Mouse (Mus musculus) megakaryocyte, embryonic 14.5 days (primary cell): ENCODE measurements around the gene Specc1. TPM values are rescaled to one million over a fixed set of nuclear protein-coding genes. Genes with fewer than 3 reads are reported as not detected.

ENCODE experiments used
- H3K27me3 ChIP-seq: replicated peaks from 2 replicates; pipeline ENCODE3; 2012; ENCODE audit warnings: inconsistent platforms
- H3K36me3 ChIP-seq: replicated peaks from 2 replicates; pipeline ENCODE3; 2012; ENCODE audit warnings: low read length, inconsistent platforms, mixed read lengths
- H3K4me1 ChIP-seq: 2 replicates; pipeline ENCODE4 v1.6.1; 2012; ENCODE audit warnings: inconsistent platforms
- H3K4me3 ChIP-seq: replicated peaks from 2 replicates; pipeline ENCODE3; 2012; ENCODE audit warnings: moderate library complexity, mild to moderate bottlenecking, inconsistent platforms
- H3K9me3 ChIP-seq: 2 replicates; pipeline ENCODE4 v1.6.1; 2012; ENCODE audit warnings: inconsistent platforms
- FLI1 ChIP-seq: IDR thresholded peaks from 2 replicates; pipeline ENCODE4 v1.6.1; 2012; ENCODE audit warnings: low read length, inconsistent platforms, mixed read lengths
- GATA1 ChIP-seq: IDR thresholded peaks from 3 replicates; pipeline ENCODE4 v1.6.1; 2012; ENCODE audit warnings: mixed read lengths, low read length, inconsistent platforms, borderline replicate concordance
- polyA plus RNA-seq: library from polyadenylated mRNA; stranded (reverse); fragments of >175 nt; gene quantifications from 2 replicates; pipeline ENCODE4 v1.2.3, GENCODE M21; 2012; ENCODE audit warnings: low replicate concordance; ENCODE audit not compliant: insufficient read depth

The Specc1 gene
- polyA plus RNA-seq, 1 experiment = 7.1 TPM

DNA sequence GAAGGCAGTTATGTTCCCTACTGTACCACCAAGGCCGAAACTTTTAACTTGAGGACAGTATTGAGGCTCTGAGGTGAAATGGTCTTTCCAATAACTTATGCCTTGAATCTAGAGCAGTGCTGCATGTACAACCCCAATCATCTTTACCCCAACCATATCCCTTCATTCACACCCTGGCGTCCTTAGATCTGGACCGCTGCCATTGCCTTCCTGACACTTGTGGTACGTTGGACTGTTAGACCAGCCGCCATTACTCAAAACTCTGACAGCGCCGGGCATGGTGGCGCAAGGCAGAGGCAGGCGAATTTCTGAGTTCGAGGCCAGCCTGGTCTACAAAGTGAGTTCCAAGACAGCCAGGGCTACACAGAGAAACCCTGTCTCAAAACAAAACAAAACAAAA, 121.8 kb downstream of the Specc1 start:
- H3K36me3 ChIP-seq = peaks cover 39% of the 10 kb centered on the region
- no peak overlapping the region for H3K4me3 ChIP-seq
- TF ChIP-seq GATA1 (no peak), FLI1 (no peak)
- no peaks in the 10 kb centered on the region for H3K27me3 ChIP-seq
- no peaks in the 10 kb centered on the region for H3K9me3 ChIP-seq
- H3K4me1 ChIP-seq = peaks cover 73% of the 10 kb centered on the region

DNA sequence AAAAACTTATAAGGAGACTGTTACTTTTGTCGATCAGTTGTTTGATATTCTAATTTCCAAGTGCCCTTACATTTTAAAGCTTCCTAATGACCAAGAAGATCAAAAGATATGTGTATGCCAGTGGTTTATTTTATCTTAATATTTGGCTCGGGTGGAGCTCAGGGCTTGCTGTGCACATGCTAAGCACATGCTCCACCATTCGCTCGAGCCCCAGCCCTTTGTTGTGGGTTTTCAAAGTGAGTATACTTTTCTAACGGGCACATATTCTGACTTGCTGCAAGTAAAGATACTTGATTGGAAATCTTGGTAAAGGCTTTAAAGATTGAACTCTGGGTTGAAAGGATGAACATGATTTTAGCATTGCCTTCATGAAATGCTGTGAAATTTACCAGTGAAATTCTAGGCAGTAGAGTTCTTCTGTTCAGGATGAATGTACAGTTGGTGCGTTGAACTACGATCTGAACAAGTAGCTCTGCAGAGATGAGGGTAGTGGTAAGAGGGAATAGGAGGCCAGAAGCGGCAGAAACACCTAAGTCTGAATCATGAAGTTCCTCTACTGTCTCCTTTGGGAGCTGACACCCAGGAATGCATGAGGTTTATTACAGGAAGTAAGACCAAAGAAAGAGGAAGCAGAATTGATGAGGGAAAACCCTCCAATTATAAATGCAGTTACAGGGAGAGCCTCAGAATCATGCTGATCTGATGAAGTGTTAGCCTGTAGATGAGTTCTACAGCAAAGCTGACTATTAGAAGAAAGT, 122.7 kb downstream of the Specc1 start:
- Histone ChIP-seq H3K4me3 (no peak overlapping the region), H3K36me3 (peaks cover 38% of the 10 kb centered on the region), H3K27me3 (no peaks in the 10 kb centered on the region), H3K9me3 (no peaks in the 10 kb centered on the region), H3K4me1 (peaks cover 73% of the 10 kb centered on the region)
- no peak for TF ChIP-seq GATA1
- TF ChIP-seq FLI1 = no peak

DNA sequence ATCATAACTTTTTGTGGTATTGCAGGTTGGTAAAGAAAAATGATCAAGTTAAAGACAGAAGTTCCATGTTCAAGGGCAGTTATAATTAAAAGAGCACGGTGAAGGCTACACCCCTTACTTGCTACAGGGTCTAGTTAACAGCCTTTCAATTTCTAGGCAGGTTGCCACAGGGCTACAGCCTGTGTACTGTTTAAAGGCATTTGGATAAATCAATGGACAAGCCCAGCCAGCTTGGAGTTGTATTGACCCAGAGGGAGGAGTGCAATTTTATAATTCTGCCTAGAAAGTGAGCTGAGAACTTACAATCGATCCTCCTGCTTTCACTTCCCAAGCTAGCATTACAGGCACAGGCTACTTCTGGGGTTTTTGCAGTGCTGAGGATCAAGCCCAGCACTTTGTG, 123.9 kb downstream of the Specc1 start:
- H3K36me3 ChIP-seq = peaks cover 41% of the 10 kb centered on the region
- no peaks in the 10 kb centered on the region for H3K27me3 ChIP-seq
- H3K4me1 ChIP-seq = peaks cover 68% of the 10 kb centered on the region
- no peak overlapping the region for H3K4me3 ChIP-seq
- no peaks in the 10 kb centered on the region for H3K9me3 ChIP-seq
- TF ChIP-seq FLI1 (no peak), GATA1 (no peak)

DNA sequence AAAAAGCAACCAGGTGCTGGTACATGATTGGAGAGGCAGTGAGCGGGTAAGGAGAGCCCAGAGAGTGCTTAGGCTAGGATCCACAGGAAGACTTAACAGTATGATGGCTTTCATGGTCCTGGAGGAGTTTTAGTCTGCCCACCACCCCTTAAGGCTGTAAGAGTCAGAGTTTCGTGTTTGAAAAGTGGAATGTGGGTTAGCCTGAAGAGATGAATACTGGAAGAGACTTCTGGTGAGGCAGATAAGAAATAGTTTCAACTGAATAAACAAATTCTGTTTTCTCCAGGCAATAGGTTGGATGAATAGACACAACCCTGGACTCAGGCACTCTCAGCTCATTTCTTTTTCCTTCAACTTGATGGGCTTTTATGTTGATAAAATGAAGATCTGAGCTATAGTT, 130.1 kb downstream of the Specc1 start:
- TF ChIP-seq FLI1 (no peak), GATA1 (no peak)
- Histone ChIP-seq H3K36me3 (peaks cover 44% of the 10 kb centered on the region), H3K9me3 (no peaks in the 10 kb centered on the region), H3K27me3 (no peaks in the 10 kb centered on the region), H3K4me3 (no peak overlapping the region), H3K4me1 (peaks cover 73% of the 10 kb centered on the region)

DNA sequence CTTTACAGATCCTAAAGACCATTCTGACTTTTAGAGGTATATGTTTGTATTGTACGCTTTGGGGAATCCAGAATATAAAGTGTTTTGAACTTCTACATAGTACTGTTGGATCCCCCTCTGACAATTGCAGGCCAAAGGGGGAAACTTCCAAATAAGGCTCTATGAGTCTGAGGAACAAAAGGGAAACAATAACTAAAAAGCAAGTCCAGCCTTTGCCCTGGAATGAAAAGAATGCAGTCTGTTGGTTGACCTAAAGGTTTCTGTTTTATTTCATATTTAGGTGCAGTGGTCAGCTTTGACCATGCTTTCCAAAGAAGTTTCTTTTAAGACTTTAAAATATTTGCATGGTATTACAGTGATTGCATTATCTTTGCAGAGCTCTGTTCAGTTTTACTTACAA, 130.5 kb downstream of the Specc1 start:
- TF ChIP-seq FLI1 = no peak
- TF ChIP-seq GATA1 = no peak
- Histone ChIP-seq H3K27me3 (no peaks in the 10 kb centered on the region), H3K4me3 (no peak overlapping the region), H3K36me3 (peaks cover 46% of the 10 kb centered on the region), H3K4me1 (peaks cover 72% of the 10 kb centered on the region), H3K9me3 (no peaks in the 10 kb centered on the region)

DNA sequence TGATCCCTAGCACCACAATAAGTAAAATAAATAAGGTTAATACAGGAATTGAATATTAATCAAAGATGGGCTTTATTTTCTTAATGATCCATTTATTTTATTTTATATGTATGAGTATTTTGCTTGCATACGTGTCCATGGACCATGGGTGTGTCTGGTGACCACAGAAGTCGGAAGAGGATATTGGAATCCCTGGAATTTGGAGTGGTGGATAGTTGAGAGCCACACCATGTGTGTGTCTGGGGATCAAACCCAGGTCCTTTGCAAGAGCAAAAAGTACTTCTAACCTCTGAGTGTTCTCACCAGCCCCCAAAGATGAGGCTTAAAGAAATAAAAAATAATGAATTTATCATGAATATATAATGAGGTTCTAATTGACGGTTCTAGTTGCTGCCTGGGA, 132.1 kb downstream of the Specc1 start:
- no peaks in the 10 kb centered on the region for H3K27me3 ChIP-seq
- no peaks in the 10 kb centered on the region for H3K9me3 ChIP-seq
- no peak for TF ChIP-seq GATA1
- no peak for TF ChIP-seq FLI1
- peaks cover 80% of the 10 kb centered on the region for H3K4me1 ChIP-seq
- peaks cover 53% of the 10 kb centered on the region for H3K36me3 ChIP-seq
- H3K4me3 ChIP-seq = no peak overlapping the region

DNA sequence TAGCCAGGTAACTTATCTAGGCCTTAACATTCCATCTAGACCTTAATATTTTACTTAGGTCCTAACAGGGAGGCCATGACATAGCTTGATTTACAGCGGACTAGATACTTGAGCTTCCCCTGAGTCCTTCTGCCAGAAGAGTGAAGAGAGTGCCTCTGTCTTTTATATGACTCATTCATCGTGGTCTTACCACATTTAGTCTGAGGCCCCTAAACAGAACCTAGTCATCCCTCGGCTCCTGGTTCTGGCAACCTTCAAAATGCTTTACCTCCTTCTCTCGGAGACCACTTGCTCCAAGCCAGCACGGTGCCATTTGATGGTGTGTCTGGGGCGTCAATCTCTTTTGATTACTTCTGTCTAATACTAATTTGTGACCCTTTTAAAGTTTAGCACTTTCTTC, 133.8 kb downstream of the Specc1 start:
- no peak for TF ChIP-seq GATA1
- TF ChIP-seq FLI1 = no peak
- H3K9me3 ChIP-seq = no peaks in the 10 kb centered on the region
- H3K27me3 ChIP-seq = no peaks in the 10 kb centered on the region
- no peak overlapping the region for H3K4me3 ChIP-seq
- peaks cover 46% of the 10 kb centered on the region for H3K36me3 ChIP-seq
- H3K4me1 ChIP-seq = peaks cover 79% of the 10 kb centered on the region

DNA sequence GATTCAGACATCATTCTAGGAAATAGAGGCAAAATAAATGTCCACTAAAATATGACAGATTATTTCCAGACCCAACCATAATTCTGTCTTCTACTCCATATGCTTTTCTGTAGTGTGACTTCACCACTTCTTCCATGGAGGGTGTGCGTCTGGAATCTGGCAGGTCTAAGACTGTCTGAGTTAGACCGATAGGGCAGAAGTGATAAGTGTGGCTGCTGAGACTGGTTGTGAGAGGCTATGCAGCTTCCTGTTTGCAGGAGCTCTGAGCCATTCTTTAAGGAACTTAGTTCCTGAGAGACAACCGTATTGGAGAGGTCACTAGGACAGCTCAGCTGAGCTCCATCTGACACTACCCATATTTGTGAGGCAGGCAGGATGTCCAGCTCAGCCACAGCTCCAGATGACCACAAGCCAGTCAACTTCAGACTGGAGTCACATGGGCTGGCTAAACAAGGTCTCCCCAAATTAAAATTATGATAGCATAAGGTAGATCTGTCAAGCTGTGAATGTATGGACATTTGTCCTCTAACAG, 146.9 kb downstream of the Specc1 start:
- H3K27me3 ChIP-seq = no peaks in the 10 kb centered on the region
- peak overlapping the region; percentile 81 for H3K4me3 ChIP-seq
- TF ChIP-seq FLI1 = no peak
- no peak for TF ChIP-seq GATA1
- H3K4me1 ChIP-seq = peaks cover 82% of the 10 kb centered on the region
- peaks cover 16% of the 10 kb centered on the region for H3K36me3 ChIP-seq
- H3K9me3 ChIP-seq = no peaks in the 10 kb centered on the region

DNA sequence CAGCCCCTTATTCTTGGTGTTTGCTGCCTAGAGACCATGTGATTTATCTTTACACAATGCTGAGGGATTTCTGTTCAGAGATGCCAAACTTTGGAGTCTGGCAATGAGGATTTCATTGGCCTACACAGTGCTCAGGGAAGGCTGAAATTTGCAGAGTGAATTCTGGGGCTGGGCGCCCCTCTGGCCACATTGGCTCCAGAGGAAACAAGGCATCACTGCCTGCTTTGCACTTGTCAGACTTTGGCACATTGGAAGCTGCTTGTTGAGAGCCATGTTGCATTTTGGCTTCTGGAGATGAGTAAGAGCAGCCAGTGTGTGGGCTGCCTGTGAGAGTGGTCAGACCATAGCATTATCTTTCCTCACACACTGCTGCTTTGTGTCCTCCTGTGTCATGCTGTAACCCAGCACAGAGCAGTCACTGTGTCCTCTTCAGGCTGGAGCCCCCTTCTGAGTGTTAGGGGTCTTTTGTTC, 149.9 kb downstream of the Specc1 start:
- Histone ChIP-seq H3K4me1 (peaks cover 82% of the 10 kb centered on the region), H3K36me3 (peaks cover 32% of the 10 kb centered on the region), H3K27me3 (no peaks in the 10 kb centered on the region), H3K4me3 (peak overlapping the region; percentile 80), H3K9me3 (no peaks in the 10 kb centered on the region)
- no peak for TF ChIP-seq FLI1
- no peak for TF ChIP-seq GATA1

DNA sequence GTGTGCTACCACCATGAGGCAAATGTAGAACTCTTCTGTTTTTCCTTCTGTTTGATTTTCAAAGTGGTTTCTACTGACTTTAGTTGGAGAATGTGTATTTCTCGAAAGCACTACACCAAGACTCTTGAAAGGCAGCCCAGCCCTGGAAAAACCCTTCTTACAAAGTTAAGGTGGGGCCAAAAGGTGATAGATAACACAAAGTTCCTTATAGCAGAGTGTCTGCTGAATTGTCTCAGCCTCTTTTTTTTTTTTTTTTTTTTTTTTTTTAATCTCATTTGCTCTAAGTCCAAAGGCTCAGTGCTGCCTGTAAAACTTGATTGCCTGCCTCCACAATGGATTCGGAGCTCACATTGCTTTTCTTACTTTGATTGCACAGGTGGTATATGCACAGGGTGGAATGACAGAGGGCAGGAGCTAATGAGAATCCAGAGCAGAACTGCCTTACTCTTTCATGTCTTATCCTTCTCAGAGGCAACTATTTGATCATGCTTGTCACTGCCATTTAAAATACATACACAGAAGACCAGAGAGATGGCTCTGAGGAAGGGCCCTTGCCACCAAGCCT, 150.8 kb downstream of the Specc1 start:
- H3K4me1 ChIP-seq = peaks cover 91% of the 10 kb centered on the region
- H3K36me3 ChIP-seq = peaks cover 41% of the 10 kb centered on the region
- peak overlapping the region; percentile 28 for H3K4me3 ChIP-seq
- TF ChIP-seq GATA1 (no peak), FLI1 (no peak)
- no peaks in the 10 kb centered on the region for H3K27me3 ChIP-seq
- H3K9me3 ChIP-seq = no peaks in the 10 kb centered on the region

DNA sequence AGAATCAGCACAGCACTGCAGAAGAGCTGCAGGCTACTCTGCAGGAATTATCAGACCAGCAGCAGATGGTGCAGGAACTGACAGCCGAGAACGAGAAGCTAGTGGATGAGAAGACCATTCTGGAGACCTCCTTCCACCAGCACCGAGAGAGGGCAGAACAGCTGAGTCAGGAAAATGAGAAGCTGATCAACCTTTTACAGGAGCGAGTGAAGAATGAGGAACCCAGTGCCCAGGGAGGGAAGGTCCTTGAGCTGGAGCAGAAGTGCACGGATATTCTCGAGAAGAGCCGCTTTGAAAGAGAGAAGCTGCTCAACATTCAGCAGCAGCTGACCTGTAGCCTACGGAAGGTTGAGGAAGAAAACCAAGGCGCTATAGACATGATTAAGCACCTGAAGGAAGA, 162.0 kb downstream of the Specc1 start:
- Histone ChIP-seq H3K9me3 (no peaks in the 10 kb centered on the region), H3K27me3 (no peaks in the 10 kb centered on the region), H3K4me1 (peaks cover 52% of the 10 kb centered on the region), H3K4me3 (no peak overlapping the region), H3K36me3 (peaks cover 81% of the 10 kb centered on the region)
- no peak for TF ChIP-seq GATA1
- TF ChIP-seq FLI1 = no peak
